Mouse (Mus musculus): ENCODE data around the gene Foxn3.

DNA sequence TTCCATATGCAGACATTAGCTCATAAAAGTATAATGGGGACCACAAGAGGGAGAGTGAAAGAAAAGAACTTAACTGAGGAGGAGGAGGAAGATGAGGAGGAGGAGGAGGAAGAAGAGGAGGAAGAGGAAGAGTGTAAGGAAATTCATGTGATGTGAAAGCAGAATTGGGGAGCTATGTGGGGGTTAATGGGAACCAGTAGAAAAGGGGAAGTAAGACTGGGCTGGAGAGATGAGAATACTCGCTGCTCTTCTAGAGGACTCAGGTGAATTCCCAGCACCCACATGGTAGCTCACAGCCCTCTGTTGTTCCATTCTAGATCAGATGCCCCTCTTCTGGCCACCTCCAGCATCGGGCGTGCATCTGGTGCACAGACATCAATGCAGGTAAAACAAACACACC, 83.0 kb downstream of the Foxn3 start:
- TF ChIP-seq POLR2A (IDR thresholded peaks at IDR 0.05; ENCODE audit: insufficient read length, low read depth) (no peak), USF1 (IDR thresholded peaks at IDR 0.05; ENCODE audit: low read depth) (no peak), MYOD1 (IDR thresholded peaks at IDR 0.05; ENCODE audit: control insufficient read depth in 1 of 3, insufficient read length in 2 of 3, low read depth in 2 of 3) (no peak), POLR2AphosphoS2 (IDR thresholded peaks at IDR 0.05; ENCODE audit: insufficient read length, low read depth) (no peak), E2F4 (IDR thresholded peaks at IDR 0.05; ENCODE audit: insufficient read depth) (no peak), MAX (IDR thresholded peaks at IDR 0.05; ENCODE audit: low read depth) (no peak), REST (IDR thresholded peaks at IDR 0.05; ENCODE audit: insufficient read depth, insufficient read length) (no peak), CEBPB (IDR thresholded peaks at IDR 0.05; ENCODE audit: insufficient read depth, poor library complexity, severe bottlenecking) (no peak), MYOG (IDR thresholded peaks at IDR 0.05; ENCODE audit: control insufficient read depth in 1 of 3, insufficient read depth in 1 of 3, insufficient read length in 2 of 3, low read depth in 2 of 3) (no peak), TCF12 (IDR thresholded peaks at IDR 0.05; ENCODE audit: insufficient read depth, poor library complexity, severe bottlenecking) (no peak), SRF (IDR thresholded peaks at IDR 0.05; ENCODE audit: control insufficient read depth, insufficient read length, low read depth) (no peak)

All from myocyte (in vitro differentiated cells).